Mouse (Mus musculus) limb, embryonic 15.5 days (tissue): ENCODE data around the gene Rnase13. TPM values are rescaled to one million over a fixed set of nuclear protein-coding genes. Genes with fewer than 3 reads are reported as not detected.
A peak's percentile ranks its signal among the peaks of the same experiment; 100 is the strongest.

Source experiments
- ATAC-seq: fragments of 200-750 bp; cut with Nextera tagmentation; 2 replicates; pipeline ENCODE4 v1.8.0; 2017; ENCODE audit warnings: low read depth, moderate TSS enrichment; ENCODE audit not compliant: insufficient number of reproducible peaks, low FRiP score, low TSS enrichment
- H3K27ac ChIP-seq: fragments of 300-500 bp; sonication (generic); 2 replicates; pipeline ENCODE4 v1.5.1; 2015; ENCODE audit warnings: moderate library complexity, mild to moderate bottlenecking, inconsistent platforms
- H3K27me3 ChIP-seq: fragments of 300-500 bp; sonication (generic); 2 replicates; pipeline ENCODE4 v1.6.1; 2015; ENCODE audit warnings: inconsistent platforms
- H3K36me3 ChIP-seq: fragments of 300-500 bp; sonication (generic); 2 replicates; pipeline ENCODE4 v1.6.1; 2015; ENCODE audit warnings: inconsistent platforms
- H3K4me1 ChIP-seq: fragments of 300-500 bp; sonication (generic); 2 replicates; pipeline ENCODE4 v1.6.1; 2015; ENCODE audit warnings: inconsistent platforms
- H3K4me2 ChIP-seq: fragments of 300-500 bp; sonication (generic); 2 replicates; pipeline ENCODE4 v1.6.1; 2015; ENCODE audit warnings: mild to moderate bottlenecking, inconsistent platforms
- H3K4me3 ChIP-seq: fragments of 300-500 bp; sonication (generic); 2 replicates; pipeline ENCODE4 v1.5.1; 2015; ENCODE audit warnings: mild to moderate bottlenecking, inconsistent platforms
- H3K9ac ChIP-seq: fragments of 300-500 bp; sonication (generic); 2 replicates; pipeline ENCODE4 v1.6.1; 2015; ENCODE audit warnings: inconsistent platforms
- H3K9me3 ChIP-seq: fragments of 300-500 bp; sonication (generic); 2 replicates; pipeline ENCODE4 v1.6.1; 2016; ENCODE audit warnings: inconsistent platforms
- WGBS: fragments of 180-500 bp; shearing (Covaris S2); methylation state at CpG from one replicate; pipeline ENCODE4 v1.1.7; 2015; 5-methylcytosine and 5-hydroxymethylcytosine counted together
- polyA plus RNA-seq: library from polyadenylated mRNA; unstranded; fragments of >200 nt; fragmentation: Nextera tagmentation; extraction: Ambion mirVana; gene quantifications from 2 replicates; pipeline ENCODE4 v1.2.1, GENCODE M21; 2015

The Rnase13 gene
- polyA plus RNA-seq, 1 experiment from 2014 or later = not detected

DNA sequence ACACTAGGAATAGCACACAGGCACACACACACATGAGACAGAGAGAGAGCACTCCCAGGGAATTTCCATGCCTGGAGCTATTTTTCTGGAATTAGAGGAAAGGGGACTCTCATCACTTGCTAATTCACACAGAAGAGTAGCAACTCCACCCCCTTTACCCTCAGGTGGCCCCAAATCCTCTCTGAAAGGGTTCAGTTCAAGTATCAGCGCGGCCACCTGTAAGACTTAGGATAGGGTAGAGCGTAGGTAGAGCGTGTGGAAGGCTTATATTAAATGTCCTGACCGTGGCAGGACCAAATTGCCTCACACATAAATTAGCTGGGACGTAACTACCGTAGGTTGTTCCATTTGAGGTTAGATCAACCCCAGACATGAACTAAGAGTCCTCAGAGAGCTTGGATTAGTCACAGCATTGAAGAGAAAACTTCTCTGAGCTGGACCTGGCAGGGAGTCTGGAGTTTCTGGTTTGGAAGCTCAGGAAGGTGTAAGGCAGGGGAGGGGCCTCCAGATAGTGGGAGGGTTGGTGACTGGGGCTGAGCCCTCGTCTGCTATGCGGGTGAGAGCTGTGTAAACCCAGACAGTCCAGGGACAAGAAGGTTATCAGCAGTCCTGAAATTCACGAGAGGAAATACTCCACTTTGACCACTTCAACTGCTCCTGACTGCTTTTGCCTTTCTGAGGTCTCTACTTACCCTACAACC lies 29.3 kb downstream of the Rnase13 start:
- Histone ChIP-seq H3K4me3 (no peak overlapping the region), H3K4me2 (no peak overlapping the region), H3K36me3 (peaks cover 44% of the 10 kb centered on the region), H3K27me3 (no peaks in the 10 kb centered on the region), H3K9ac (no peak overlapping the region), H3K9me3 (no peaks in the 10 kb centered on the region), H3K27ac (no peak overlapping the region), H3K4me1 (0 out of 2 replicates have a peak, but pooled peaks cover 2% of the 10 kb centered on the region)
- ATAC-seq = no peak; the same call in 1 of the 2 replicates
- 23% methylated on average over 10 of the region's 10 CpGs for WGBS

DNA sequence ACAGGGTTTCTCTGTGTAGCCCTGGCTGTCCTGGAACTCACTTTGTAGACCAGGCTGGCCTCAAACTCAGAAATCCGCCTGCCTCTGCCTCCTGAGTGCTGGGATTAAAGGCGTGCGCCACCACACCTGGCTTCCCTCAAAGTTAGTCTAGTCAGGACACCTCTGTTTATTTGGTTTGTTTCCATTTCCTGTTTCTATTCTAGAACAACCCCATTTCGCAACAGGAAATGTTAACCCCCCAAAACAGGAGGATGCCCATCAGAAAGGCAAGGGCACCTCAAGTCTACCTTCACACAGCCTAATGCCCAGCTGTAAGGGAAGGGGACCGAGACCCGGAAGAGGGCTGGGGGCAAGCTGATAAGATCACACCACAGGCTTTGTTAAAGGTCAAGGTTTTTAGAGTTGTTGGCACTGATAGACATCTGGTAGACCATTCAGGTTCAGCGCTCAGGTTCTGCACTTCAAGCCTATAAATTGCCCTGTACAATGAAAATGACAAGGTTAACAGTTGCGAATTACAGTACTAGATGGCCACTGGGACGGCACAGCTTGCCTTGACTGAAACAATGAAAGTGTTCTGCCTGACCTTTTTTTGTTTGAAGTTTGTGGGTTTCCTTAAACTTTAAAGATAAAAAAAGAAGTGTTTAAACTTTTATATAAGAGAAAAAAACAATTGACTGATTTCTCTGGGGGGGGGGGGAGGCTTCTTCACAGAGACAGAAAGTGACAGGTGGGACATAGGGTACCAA lies 30.2 kb downstream of the Rnase13 start, which contains the start of gene Slc39a2:
Gene Slc39a2 (plus strand): TSS at position 699 of the 749 bp plus-strand sequence.
- Histone ChIP-seq H3K36me3 (peaks cover 53% of the 10 kb centered on the region), H3K27ac (no peak within 1 kb of the TSS), H3K4me3 (no peak within 1 kb of the TSS), H3K27me3 (no peaks in the 10 kb centered on the region), H3K4me2 (no peak within 1 kb of the TSS), H3K9ac (no peak within 1 kb of the TSS), H3K9me3 (no peaks in the 10 kb centered on the region), H3K4me1 (0 out of 2 replicates have a peak, but pooled peaks cover 2% of the 10 kb centered on the region)
- no peak for ATAC-seq
- WGBS = 89% methylated on average over 9 of the region's 9 CpGs

DNA sequence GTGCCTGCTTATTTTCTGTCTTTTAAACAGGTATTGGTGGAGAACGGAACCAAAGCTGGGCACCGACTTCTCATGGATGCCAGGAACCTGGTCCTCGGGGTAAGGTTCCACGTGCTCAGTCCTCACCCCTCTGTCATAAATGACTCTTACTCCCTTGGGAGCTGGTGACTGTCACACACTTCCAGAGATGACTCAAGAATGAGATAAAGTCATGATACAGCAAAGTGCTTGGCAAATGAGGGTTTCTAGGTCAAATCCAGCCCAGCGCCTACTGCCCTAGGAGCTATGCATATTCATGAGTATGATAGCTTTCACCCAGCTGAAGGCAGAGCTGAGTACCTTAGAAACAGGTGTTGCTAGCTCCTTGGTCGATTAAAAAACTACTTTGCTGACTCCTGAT lies 32.7 kb downstream of the Rnase13 start:
- Histone ChIP-seq H3K4me3 (no peak overlapping the region), H3K27me3 (no peaks in the 10 kb centered on the region), H3K9me3 (no peaks in the 10 kb centered on the region), H3K4me1 (peaks cover 8% of the 10 kb centered on the region; the same call in 1 of the 2 replicates), H3K36me3 (peaks cover 60% of the 10 kb centered on the region), H3K9ac (no peak overlapping the region), H3K4me2 (no peak overlapping the region), H3K27ac (no peak overlapping the region)
- WGBS = 87% methylated on average over 6 of the region's 6 CpGs
- no peak for ATAC-seq

GRCm38 (mm10) chr14:51886051-51886450 lies 36.5 kb downstream of the Rnase13 start:
- H3K9ac ChIP-seq = no peak overlapping the region
- peaks cover 45% of the 10 kb centered on the region for H3K36me3 ChIP-seq
- no peak for ATAC-seq
- peak overlapping the region; percentile 86; the same call in 1 of the 2 replicates for H3K4me2 ChIP-seq
- peaks cover 8% of the 10 kb centered on the region; the same call in 1 of the 2 replicates for H3K4me1 ChIP-seq
- H3K9me3 ChIP-seq = no peaks in the 10 kb centered on the region
- H3K27me3 ChIP-seq = no peaks in the 10 kb centered on the region
- WGBS = 65% methylated on average over 6 of the region's 6 CpGs
- H3K27ac ChIP-seq = no peak overlapping the region
- H3K4me3 ChIP-seq = peak overlapping the region; percentile 79

DNA sequence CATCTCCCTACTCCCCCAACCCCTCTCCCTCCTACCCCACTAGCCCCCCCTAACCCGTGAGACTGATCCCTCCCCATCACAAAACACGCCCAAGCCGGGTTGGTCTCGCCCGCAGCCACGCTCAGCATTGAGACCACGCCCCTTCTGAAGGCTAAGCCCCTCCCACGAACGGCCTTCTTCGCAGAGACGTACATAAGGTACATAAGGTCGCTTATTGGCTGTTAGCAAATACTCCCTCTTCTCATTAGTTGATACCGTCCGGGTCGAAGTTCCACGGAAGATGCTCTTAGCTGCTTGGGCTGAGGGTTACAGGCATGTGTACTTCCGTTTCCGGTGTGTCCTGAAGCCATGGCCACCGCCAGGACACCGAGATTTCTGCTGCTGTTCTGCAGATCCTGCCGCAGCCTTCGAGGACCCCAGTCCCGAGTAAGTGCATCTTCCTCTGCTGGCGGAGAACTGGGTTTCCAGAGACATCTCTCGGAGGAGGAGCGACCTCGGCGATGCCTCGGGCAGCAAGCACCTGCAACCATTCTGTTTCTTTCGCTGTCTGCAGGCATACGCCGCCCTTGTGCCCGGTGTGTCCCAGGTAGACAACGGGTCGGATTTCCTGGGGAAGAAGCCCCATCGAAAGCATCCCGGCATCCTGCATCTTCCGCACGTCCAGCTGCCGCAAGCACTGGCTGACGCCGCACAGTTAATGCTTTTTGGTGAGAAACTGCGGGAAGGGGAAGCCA lies 37.8 kb downstream of the Rnase13 start, which contains the start of gene Mettl17:
Gene Mettl17 (plus strand): TSS at position 245 of the 734 bp plus-strand sequence.
- H3K36me3 ChIP-seq = peaks cover 32% of the 10 kb centered on the region
- H3K27ac ChIP-seq = peak within 1 kb of the TSS; percentile 77
- peak within 1 kb of the TSS; percentile 61 for H3K9ac ChIP-seq
- peaks cover 8% of the 10 kb centered on the region; the same call in 1 of the 2 replicates for H3K4me1 ChIP-seq
- ATAC-seq = peak; percentile 97
- H3K4me2 ChIP-seq = peak within 1 kb of the TSS; percentile 86
- H3K4me3 ChIP-seq = peak within 1 kb of the TSS; percentile 79
- no peaks in the 10 kb centered on the region for H3K27me3 ChIP-seq
- under 1% methylated on average over 43 of the region's 43 CpGs for WGBS
- H3K9me3 ChIP-seq = no peaks in the 10 kb centered on the region

DNA sequence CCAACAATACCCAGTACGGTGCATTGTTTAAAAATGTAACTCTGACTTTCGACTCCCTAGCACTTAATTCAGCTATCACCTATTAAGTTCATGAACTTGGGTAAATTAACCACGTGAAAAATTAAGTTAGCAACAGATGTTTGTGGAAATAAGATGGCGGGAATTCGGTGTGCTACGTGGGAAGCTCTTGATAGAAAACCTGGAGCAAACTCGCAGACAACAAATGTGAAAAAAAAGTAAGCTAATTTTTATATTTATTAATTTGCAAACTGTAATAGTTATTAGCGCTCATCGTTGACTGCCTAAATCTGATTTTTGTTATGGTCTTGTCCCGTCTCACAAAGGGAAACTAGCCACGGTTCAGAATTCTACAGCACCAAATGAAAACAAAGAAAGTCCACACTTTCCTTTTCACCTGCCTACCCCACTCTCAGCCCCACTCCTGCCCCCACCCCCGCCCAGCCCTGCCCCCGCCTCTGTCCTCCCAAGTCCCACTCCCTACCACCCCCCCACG lies 38.5 kb downstream of the Rnase13 start:
- WGBS = 1% methylated on average over 14 of the region's 14 CpGs
- Histone ChIP-seq H3K4me2 (peak overlapping the region; percentile 86), H3K9me3 (no peaks in the 10 kb centered on the region), H3K27me3 (no peaks in the 10 kb centered on the region), H3K4me1 (peaks cover 8% of the 10 kb centered on the region; the same call in 1 of the 2 replicates), H3K9ac (no peak overlapping the region), H3K4me3 (peak overlapping the region; percentile 79), H3K27ac (peak overlapping the region; percentile 76), H3K36me3 (peaks cover 25% of the 10 kb centered on the region)
- 0 out of 2 replicates have a peak, but pooled peaks have one; percentile 18 for ATAC-seq

DNA sequence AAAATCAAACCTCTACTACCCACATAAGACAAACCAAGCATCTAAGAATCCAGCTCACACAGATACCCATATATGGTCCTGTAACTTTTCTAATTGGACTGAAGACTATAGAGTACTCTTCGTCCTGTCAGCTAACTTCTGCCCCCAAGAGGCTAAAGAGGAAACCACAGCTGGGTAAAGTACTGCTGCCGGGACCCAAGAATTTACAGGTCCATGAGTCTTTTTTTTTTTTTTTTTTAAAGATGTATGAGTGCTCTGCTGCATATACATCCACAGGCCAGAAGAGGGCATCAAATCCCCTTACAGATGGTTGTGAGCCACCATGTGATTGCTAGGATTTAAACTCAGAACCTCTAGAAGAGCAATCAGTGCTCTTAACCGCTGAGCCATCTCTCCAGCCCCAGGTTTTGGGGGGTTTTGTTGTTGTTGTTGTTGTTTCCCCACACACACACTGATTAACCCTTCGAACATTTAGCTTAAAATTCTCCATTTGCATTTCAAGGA lies 39.0 kb downstream of the Rnase13 start:
- H3K27me3 ChIP-seq = no peaks in the 10 kb centered on the region
- H3K36me3 ChIP-seq = peaks cover 20% of the 10 kb centered on the region
- peak overlapping the region; percentile 76 for H3K27ac ChIP-seq
- H3K4me2 ChIP-seq = peak overlapping the region; percentile 86
- no peaks in the 10 kb centered on the region for H3K9me3 ChIP-seq
- H3K4me1 ChIP-seq = peaks cover 8% of the 10 kb centered on the region; the same call in 1 of the 2 replicates
- H3K9ac ChIP-seq = no peak overlapping the region
- ATAC-seq = no peak; the same call in 1 of the 2 replicates
- peak overlapping the region; percentile 79 for H3K4me3 ChIP-seq
- 0% methylated on average over 4 of the region's 4 CpGs for WGBS

GRCm38 (mm10) chr14:51877517-51877916 lies 45.1 kb downstream of the Rnase13 start:
- 80% methylated on average over 3 of the region's 3 CpGs for WGBS
- H3K9me3 ChIP-seq = no peaks in the 10 kb centered on the region
- H3K4me3 ChIP-seq = no peak overlapping the region
- no peaks in the 10 kb centered on the region for H3K27me3 ChIP-seq
- no peak overlapping the region for H3K27ac ChIP-seq
- H3K9ac ChIP-seq = no peak overlapping the region
- no peaks in the 10 kb centered on the region for H3K4me1 ChIP-seq
- ATAC-seq = no peak
- H3K36me3 ChIP-seq = no peaks in the 10 kb centered on the region
- H3K4me2 ChIP-seq = no peak overlapping the region

- 74% methylated on average over 9 of the region's 9 CpGs for WGBS
- Histone ChIP-seq H3K27ac (no peak overlapping the region), H3K4me1 (no peaks in the 10 kb centered on the region), H3K4me3 (no peak overlapping the region), H3K27me3 (no peaks in the 10 kb centered on the region), H3K9ac (no peak overlapping the region), H3K9me3 (no peaks in the 10 kb centered on the region), H3K4me2 (no peak overlapping the region), H3K36me3 (no peaks in the 10 kb centered on the region)
- no peak for ATAC-seq
These were observed 50.8 kb downstream of the Rnase13 start for GRCm38 (mm10) chr14:51871741-51872140.
